Mouse (Mus musculus) erythroid progenitor cell, adult 5-6 weeks (primary cell): ENCODE data around the gene Prickle4. TPM values are rescaled to one million over a fixed set of nuclear protein-coding genes. Genes with fewer than 3 reads are reported as not detected.
"Not testable (repeated sequence)": the region's sequence is repeated elsewhere in the genome, so short reads cannot be mapped to it uniquely, and the experiment has no call there.

Experiments used
- ATAC-seq: replicated peaks from 2 replicates; pipeline ENCODE4 v1.8.0; 2016; ENCODE audit warnings: moderate number of reproducible peaks, mild to moderate bottlenecking, moderate TSS enrichment, inconsistent platforms; ENCODE audit not compliant: poor library complexity, low FRiP score, severe bottlenecking
- total RNA-seq, 2 experiments: library from RNA; stranded (forward) in 1 of 2; stranded (reverse) in 1 of 2; fragments of 150-400 nt in 1 of 2; fragments of 186-747, 209-891 nt in 1 of 2; gene quantifications; 2 replicates each; pipeline versions ENCODE4 v1.2.3 to v1.2.4; 2015 to 2017; ENCODE audit warnings: low replicate concordance in 2 of 2

Prickle4 gene
- total RNA-seq, 2 experiments from 2014 or later = not detected

DNA sequence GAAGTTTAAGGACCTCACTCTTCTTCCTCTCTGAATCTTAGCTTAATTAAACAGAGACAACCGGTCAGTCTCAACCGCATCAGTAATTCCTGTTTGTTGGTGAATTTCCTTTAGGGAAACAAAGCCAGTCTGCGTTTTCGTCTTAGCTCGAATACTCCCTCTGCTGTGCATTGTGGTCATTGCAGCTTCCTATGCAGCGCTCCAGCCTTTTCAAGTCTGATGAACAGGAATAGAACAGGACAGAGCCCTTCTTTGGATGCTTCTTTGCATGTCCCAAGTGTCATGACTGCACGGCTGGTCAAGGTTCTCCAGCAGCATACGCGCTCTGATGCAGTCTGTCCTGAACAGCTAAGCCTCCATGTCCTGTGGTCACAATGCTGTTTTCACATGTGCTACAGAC is 18.0 kb downstream of the Prickle4 start:
- ATAC-seq = peak; percentile 32; the same call in 1 of the 2 replicates

DNA sequence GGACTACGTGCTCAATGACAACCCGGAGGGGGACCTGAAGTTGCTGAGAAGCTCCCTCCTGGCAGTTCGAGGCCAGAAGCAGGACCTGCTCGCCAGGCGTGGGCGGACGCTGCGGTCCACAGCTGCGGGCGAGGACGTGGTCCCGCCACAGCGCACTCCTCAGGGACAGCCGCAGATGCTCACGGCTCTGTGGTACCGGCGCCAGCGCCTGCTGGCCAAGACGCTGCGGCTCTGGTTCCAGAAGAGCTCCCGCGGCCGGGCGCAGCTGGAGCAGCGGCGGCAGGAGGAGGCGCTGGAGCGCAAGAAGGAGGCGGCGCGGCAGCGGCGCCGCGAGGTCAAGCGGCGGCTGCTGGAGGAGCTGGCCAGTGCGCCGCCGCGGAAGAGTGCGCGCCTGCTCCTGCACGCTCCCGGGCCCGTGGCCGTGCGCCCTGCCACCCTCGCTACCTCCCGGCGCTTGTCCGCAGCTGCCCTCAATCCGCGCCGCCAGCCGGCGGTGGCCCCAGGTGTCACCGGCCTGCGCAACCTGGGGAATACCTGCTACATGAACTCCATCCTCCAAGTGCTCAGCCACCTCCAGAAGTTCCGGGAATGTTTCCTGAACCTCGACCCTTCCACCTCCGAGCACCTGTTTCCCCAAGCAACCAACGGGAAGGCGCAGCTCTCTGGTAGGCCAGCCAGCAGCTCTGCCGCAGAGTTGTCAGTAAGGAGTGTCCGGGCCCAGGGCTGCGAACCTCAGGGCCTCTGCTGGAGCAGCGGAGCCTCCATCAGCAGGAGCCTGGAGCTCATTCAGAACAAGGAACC is 22.0 kb downstream of the Prickle4 start:
- ATAC-seq = no peak; the same call in 1 of the 2 replicates

DNA sequence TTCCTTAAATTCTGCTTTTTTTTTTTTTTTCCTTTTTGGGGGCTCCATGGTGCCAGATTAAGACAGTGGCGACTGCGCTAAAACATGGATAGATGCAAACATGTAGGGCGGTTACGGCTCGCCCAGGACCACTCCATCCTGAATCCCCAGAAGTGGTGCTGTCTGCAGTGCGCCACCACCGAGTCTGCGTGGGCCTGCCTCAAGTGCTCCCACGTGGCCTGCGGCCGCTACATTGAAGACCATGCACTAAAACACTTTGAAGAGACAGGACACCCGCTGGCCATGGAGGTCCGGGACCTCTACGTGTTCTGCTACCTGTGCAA is 22.6 kb downstream of the Prickle4 start:
- ATAC-seq = no peak

DNA sequence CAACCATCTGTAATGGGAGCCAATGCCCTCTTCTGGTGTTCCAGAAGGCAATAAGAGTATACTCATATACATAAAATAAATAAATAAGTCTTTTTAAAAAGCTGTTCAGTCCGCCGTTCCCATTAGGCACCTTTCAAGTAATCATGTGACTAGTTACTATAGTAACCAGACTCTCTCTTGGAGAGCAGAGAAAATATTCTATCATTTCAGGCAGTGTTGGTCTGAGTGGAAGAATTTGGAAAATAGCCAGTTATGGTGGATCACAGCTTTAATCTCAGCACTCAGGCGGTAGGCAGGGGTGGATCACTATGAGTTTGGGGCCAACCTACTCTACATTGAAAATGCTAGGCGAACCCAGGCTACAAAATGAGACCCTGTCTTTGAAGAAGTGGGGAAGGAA is 25.4 kb downstream of the Prickle4 start:
- ATAC-seq = no peak

DNA sequence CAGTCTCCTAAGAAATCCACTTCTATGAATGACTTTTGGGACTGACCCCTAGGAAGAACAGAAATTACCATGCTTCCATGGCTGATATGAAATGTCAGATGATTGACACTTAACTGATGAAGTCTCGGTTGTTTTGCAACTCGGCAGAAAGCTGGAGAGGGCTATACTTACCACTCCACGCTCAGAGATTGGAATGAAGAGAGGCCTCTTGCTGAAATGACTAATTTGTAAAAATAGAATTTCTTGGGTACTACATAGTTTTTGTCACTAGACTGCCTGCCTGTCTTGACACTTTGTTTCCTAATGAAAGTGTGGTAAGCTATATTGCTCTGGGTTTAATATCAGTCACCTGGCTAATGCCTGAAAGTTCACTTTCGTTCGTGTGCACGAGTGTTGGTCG is 30.1 kb downstream of the Prickle4 start:
- no peak for ATAC-seq

DNA sequence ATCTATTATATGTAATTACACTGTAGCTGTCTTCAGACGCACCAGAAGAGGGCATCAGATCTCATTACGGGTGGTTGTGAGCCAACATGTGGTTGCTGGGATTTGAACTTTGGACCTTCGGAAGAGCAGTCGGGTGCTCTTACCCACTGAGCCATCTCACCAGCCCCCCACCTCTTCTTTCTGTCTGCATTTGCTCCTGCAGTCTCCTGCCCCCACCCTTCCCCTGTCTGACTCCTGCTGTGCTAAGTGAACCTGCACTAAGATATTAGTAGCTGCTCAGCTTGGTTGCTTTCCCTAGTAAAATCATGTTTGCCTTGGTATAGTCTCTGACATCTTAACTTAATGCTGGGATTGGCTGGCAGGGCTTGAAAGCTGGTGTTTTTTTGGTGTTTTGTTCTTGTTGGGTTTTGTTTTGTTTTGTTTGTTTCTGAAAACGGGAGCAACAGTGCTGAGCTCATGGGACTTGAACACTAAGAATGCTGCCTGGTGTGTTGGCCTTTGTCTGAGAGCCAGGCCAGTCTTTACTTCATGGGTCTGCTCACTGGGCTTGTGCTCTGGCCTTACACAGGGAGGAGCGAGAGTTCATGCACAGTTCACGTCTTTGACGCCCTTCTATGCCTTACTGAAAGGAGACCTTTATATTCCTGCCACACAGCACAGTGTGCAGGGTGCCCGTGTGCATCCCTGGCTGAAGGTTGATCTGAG is 31.4 kb downstream of the Prickle4 start:
- ATAC-seq = no peak

DNA sequence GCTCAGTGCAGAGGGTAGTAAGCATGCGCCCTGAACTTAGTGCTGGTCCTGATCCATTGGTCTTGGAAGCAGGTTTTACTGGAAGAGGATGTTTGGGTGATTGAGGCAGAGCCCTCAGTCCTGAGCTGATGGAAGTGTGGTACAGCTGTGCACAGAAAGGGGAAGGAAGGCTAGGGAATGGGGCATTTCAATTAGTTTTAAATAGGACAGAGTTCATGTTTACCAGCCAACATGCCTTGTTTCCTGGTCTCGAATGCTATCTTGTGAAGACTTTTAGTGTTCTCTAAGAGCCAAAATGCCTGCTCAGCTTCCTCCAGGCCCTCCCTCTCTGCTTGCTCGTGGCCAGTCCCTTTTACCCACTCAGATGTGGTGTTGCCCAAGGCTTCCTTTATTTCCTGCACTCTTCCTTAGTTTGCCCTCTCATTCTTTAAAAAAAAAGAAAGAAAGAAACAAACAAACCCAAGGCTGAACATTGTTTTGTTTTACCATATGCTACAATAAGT is 35.7 kb downstream of the Prickle4 start:
- ATAC-seq = no peak

DNA sequence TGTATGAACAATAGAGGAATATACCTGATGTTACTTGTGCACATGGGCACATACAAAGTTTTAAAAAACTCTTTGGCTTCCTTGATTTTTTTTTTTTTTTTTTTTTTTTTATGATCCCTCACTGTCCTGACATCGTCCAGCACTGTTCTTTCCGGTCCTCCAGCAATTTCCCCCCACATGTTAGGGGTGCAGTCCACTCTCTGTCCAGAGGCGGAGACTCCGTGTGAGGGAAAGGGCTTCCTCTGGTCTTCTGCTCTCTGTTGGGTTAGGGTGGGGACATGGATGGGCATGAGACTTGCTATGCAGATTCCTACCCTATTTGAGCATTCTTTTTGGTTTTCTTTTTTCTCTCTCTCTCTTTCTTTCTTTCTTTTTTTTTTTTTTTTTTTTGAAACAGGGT is 36.6 kb downstream of the Prickle4 start:
- no peak for ATAC-seq

DNA sequence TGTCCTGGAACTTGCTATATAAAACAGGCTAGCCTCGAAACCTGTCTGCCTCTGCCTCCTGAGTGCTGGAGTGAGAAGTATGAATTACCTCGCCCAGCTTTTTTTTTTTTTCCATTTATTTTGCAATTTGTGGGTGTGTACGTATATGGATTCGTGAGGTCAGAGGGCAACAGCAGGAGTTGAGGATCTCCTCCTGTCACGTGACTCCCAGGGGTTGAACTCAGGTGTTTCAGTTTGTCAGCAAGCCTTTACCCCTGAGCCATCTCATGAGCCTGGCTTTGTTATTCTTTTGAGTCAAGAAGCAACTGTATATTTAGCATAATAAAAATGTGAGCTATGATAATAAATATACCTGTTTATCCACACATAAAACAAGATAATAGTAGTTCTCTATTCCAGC is 38.8 kb downstream of the Prickle4 start:
- no peak for ATAC-seq

DNA sequence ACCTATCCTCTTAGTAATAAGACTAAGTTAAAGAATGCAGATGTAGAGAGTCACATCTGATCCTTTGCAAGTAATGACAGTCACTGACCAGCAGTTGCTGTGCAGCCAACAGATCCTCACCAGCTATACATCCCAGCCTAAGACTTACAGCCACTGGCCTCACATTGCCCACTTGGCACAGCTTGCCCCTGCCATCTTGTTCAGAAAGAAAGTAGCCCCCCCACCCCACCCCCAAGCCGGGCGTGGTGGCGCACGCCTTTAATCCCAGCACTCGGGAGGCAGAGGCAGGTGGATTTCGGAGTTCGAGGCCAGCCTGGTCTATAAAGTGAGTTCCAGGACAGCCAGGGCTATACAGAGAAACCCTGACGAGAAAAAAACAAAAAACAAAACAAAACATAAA is 40.2 kb downstream of the Prickle4 start:
- not testable (repeated sequence) for ATAC-seq

DNA sequence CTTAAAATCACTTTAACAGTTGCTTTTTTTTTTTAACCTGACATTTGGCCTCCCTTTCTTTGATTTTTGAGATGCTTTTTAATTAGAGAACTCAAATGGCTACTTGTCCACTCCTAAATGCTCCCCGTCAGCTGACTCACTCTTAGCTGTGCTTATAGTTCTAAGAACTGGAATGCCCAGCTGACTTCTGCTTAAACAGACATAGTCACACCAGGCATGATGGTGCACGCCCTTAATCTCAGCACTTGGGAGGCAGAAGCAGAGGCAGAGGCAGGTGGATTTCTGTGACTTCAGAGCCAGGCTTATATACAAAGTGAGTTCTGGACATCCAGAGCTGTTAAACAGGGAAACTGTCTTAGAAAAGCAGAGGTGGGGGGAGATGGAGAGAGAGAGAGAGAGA is 42.6 kb downstream of the Prickle4 start:
- no peak for ATAC-seq

DNA sequence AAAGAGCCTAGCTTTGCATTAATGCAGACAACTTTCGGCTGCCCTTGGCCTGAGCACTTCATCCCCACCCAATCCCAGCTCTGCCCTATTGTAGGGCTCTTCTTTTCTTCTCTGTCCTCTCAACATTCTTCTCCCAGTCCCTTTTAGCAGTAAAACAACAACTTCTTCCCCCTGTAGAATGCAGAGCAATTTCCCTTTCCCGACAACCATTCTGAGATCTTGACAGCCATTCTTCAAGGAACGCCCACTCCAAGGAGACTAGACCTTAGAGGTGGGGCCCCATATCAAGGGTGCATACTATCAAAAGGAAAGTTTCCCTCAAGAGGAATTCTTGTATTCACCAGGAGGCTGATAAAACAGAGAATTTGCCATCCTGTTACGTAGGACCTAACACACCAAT is 45.6 kb downstream of the Prickle4 start:
- no peak for ATAC-seq

DNA sequence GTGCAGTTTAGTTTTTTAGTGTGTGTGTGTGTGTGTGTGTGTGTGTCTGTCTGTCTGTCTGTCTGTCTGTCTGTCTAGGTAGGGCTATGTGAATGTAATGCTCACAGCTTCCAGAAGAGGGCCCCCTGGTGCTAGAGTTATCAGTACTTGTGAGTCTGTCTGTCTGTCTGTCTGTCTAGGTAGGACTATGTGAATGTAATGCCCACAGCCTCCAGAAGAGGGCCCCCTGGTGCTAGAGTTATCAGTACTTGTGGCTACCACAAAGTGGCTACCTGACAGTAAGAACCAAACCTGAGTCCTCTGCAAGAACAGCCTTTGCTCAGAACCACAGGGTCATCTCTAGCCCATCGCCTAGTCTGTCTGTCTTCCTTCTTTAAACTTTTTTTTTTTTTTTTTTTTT is 47.9 kb downstream of the Prickle4 start:
- peak; percentile 76 for ATAC-seq

DNA sequence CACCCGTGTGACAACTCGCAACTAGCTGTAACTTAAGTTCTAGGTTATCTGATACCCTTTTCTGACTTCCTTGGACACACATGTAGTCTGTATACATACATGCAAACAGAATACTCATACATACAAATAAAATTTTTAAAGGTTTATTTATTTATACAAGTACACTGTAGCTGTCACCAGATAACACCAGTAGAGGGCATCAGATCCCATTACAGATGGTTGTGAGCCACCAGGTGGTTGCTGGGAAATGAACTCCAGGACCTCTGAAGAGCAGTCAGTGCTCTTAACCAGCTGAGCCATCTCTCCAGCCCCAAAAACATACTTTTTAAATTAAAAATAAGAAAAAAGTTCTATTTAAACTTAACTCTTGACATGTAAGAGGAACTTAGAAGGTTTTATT is 51.5 kb downstream of the Prickle4 start:
- ATAC-seq = no peak

Other genes starting within 250 kb of the Prickle4 start
- 35.6 and 71.4 TPM in 2 replicates for gene Taf8, start 192.4 kb downstream of the Prickle4 start, total RNA-seq (2015; ENCODE audit: low replicate concordance)
- gene Taf8, start 192.4 kb downstream of the Prickle4 start, total RNA-seq (2017; ENCODE audit: low replicate concordance) = 54.4 and 71.9 TPM in 2 replicates
- gene Ccnd3, start 189.7 kb downstream of the Prickle4 start, total RNA-seq (2015; ENCODE audit: low replicate concordance) = 360 and 366 TPM in 2 replicates
- 181 and 222 TPM in 2 replicates for gene Ccnd3, start 189.7 kb downstream of the Prickle4 start, total RNA-seq (2017; ENCODE audit: low replicate concordance)
- 5.9 and 8.3 TPM in 2 replicates for gene Bysl, start 83.2 kb downstream of the Prickle4 start, total RNA-seq (2015; ENCODE audit: low replicate concordance)
- 8.4 and 10.4 TPM in 2 replicates for gene Bysl, start 83.2 kb downstream of the Prickle4 start, total RNA-seq (2017; ENCODE audit: low replicate concordance)
- 28.1 and 37.8 TPM in 2 replicates for gene Med20, start 83.2 kb downstream of the Prickle4 start, total RNA-seq (2015; ENCODE audit: low replicate concordance)
- 36.5 and 63.2 TPM in 2 replicates for gene Med20, start 83.2 kb downstream of the Prickle4 start, total RNA-seq (2017; ENCODE audit: low replicate concordance)
- 11.5 and 13.8 TPM in 2 replicates for gene Gm20517, start 83.1 kb downstream of the Prickle4 start, total RNA-seq (2015; ENCODE audit: low replicate concordance)
- gene Gm20517, start 83.1 kb downstream of the Prickle4 start, total RNA-seq (2017; ENCODE audit: low replicate concordance) = 9.5 and 18.9 TPM in 2 replicates
- 26.8 and 35.7 TPM in 2 replicates for gene Usp49, start 64.0 kb downstream of the Prickle4 start, total RNA-seq (2015; ENCODE audit: low replicate concordance)
- gene Usp49, start 64.0 kb downstream of the Prickle4 start, total RNA-seq (2017; ENCODE audit: low replicate concordance) = 29.2 and 46.3 TPM in 2 replicates
- gene Tomm6, start 6.3 kb downstream of the Prickle4 start, total RNA-seq (2015; ENCODE audit: low replicate concordance) = 44.7 and 48.6 TPM in 2 replicates
- gene Tomm6, start 6.3 kb downstream of the Prickle4 start, total RNA-seq (2017; ENCODE audit: low replicate concordance) = 2.1 and 3.5 TPM in 2 replicates
- gene Frs3, start 5.7 kb downstream of the Prickle4 start, total RNA-seq (2015; ENCODE audit: low replicate concordance) = not detected in 2 replicates
- not detected in 2 replicates for gene Frs3, start 5.7 kb downstream of the Prickle4 start, total RNA-seq (2017; ENCODE audit: low replicate concordance)
- gene Gm21981, start 281 bp downstream of the Prickle4 start, total RNA-seq (2015; ENCODE audit: low replicate concordance) = not detected in 2 replicates
- gene Gm21981, start 281 bp downstream of the Prickle4 start, total RNA-seq (2017; ENCODE audit: low replicate concordance) = not detected in 2 replicates
- not detected in 2 replicates for gene Pgc, start 32.1 kb upstream of the Prickle4 start, total RNA-seq (2015; ENCODE audit: low replicate concordance)
- not detected in 2 replicates for gene Pgc, start 32.1 kb upstream of the Prickle4 start, total RNA-seq (2017; ENCODE audit: low replicate concordance)
- gene Tfeb, start 42.3 kb upstream of the Prickle4 start, total RNA-seq (2015; ENCODE audit: low replicate concordance) = 9.0 and 13.0 TPM in 2 replicates
- gene Tfeb, start 42.3 kb upstream of the Prickle4 start, total RNA-seq (2017; ENCODE audit: low replicate concordance) = 0.23 and 5.4 TPM in 2 replicates
- gene Mdfi, start 140.0 kb upstream of the Prickle4 start, total RNA-seq (2015; ENCODE audit: low replicate concordance) = not detected in 2 replicates
- not detected in 2 replicates for gene Mdfi, start 140.0 kb upstream of the Prickle4 start, total RNA-seq (2017; ENCODE audit: low replicate concordance)
- gene Foxp4, start 229.9 kb upstream of the Prickle4 start, total RNA-seq (2015; ENCODE audit: low replicate concordance) = 4.0 and 5.4 TPM in 2 replicates
- 0.30 and 1.0 TPM in 2 replicates for gene Foxp4, start 229.9 kb upstream of the Prickle4 start, total RNA-seq (2017; ENCODE audit: low replicate concordance)